Mouse (Mus musculus): Measurements from ENCODE around the gene Brpf3. TPM values are rescaled to one million over a fixed set of nuclear protein-coding genes. Genes with fewer than 3 reads are reported as not detected.

Brpf3 gene
- total and polyA plus RNA-seq, 3 experiments = 0.40 to 12.1 (median 1.5) TPM

DNA sequence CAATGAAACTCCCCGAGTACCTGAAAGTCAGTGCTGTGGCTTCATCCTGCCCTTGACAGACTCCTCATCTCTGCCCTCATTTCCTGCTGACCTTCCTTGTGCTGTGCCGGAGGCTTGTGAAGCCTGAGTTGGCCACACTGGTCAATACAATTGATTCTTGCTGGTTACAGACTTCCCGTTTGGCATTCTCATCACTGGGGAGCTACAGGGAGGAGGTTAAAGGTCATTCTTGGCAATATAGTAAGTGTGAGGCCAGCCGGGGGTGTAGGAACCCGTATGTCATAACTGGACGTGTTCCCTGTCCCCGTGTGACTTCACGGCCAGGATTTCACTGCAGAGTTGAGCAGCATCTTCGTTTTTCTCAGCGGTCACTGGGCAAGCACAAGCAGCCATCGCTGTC is 70.9 kb downstream of the Brpf3 start:
- dilution Hi-C loops (cut with MboI; ENCODE audit: extremely low pct_ligation_motif_present, extremely low pct_unique_long_range_greater_than_20kb, low sequenced_read_pairs) = no loop called here
- H3K79me2 ChIP-seq (replicated peaks; ENCODE audit: control insufficient read depth, extremely low read depth, insufficient read depth, poor library complexity, severe bottlenecking) = no peaks in the 10 kb centered on the region
- peaks cover 4% of the 10 kb centered on the region for H3K9me3 ChIP-seq (replicated peaks; ENCODE audit: low read length)
- H3K9ac ChIP-seq (ENCODE audit: insufficient read depth, low read depth) = no peak overlapping the region
- peaks cover 18% of the 10 kb centered on the region for H3K27me3 ChIP-seq (replicated peaks)
- TF ChIP-seq TCF12 (IDR thresholded peaks at IDR 0.05; ENCODE audit: low read depth, low read length) = no peak
- TF ChIP-seq SMC3 (IDR thresholded peaks at IDR 0.05; ENCODE audit: low read depth, low read length) = no peak
- no peak for TF ChIP-seq CTCF (conservative IDR thresholded peaks at IDR 0.05 in 1 of 2, IDR thresholded peaks at IDR 0.05 in 1 of 2; ENCODE audit: low read depth in 2 of 2, low read length in 2 of 2)
- TF ChIP-seq CHD2 (IDR thresholded peaks at IDR 0.05; ENCODE audit: low read length) = no peak
- TF ChIP-seq ZNF384 (IDR thresholded peaks at IDR 0.05; ENCODE audit: low read depth, low read length) = no peak
- no peak for TF ChIP-seq MEF2A (IDR thresholded peaks at IDR 0.05; ENCODE audit: borderline replicate concordance, low read depth, low read length)
- no peak for TF ChIP-seq E2F4 (IDR thresholded peaks at IDR 0.05; ENCODE audit: insufficient replicate concordance, low read depth, low read length)
- TF ChIP-seq MAFK (IDR thresholded peaks at IDR 0.05; ENCODE audit: insufficient replicate concordance, low read length) = no peak
- TF ChIP-seq MAZ (IDR thresholded peaks at IDR 0.05; ENCODE audit: low read depth, low read length) = no peak
- no peak for TF ChIP-seq SIN3A (IDR thresholded peaks at IDR 0.05; ENCODE audit: low read length)
- TF ChIP-seq USF1 (IDR thresholded peaks at IDR 0.05; ENCODE audit: low read depth, low read length) = no peak
- TF ChIP-seq CHD1 (IDR thresholded peaks at IDR 0.05; ENCODE audit: low read depth, low read length) = no peak
- TF ChIP-seq MYC (IDR thresholded peaks at IDR 0.05; ENCODE audit: low read depth, low read length) = no peak
- no peak for TF ChIP-seq ZMIZ1 (IDR thresholded peaks at IDR 0.05; ENCODE audit: low read depth, low read length)
- TF ChIP-seq POLR2A (IDR thresholded peaks at IDR 0.05; ENCODE audit: low read depth, low read length) = no peak
- no peak for TF ChIP-seq POLR2AphosphoS2 (IDR thresholded peaks at IDR 0.05; ENCODE audit: low read depth, low read length)
- TF ChIP-seq IRF4 (IDR thresholded peaks at IDR 0.05; ENCODE audit: low read depth, low read length) = no peak
- TF ChIP-seq USF2 (conservative IDR thresholded peaks at IDR 0.05; ENCODE audit: low read depth, low read length) = no peak
- no peak for TF ChIP-seq PAX5 (IDR thresholded peaks at IDR 0.05; ENCODE audit: low read length)
- TF ChIP-seq UBTF (IDR thresholded peaks at IDR 0.05; ENCODE audit: low read depth, low read length) = no peak
- in situ Hi-C loops (cut with MboI; ENCODE audit: low pct_ligation_motif_present, low pct_unique_long_range_greater_than_20kb, low sequenced_read_pairs) = loop anchor here (10.0 kb wide), 1 partner anchor 97 kb away; no protein-coding TSS in a partner anchor
- peaks cover 0 to 6% of the 10 kb centered on the region in 2 experiments; a peak in 1 of 4 replicates for H3K4me1 ChIP-seq (ENCODE audit: control insufficient read depth in 1 of 2, insufficient read depth in 2 of 2)
- H3K27ac ChIP-seq (ENCODE audit: insufficient read depth, low read depth) = no peak overlapping the region
- no peak for DNase-seq (ENCODE audit: extremely low read depth)
- H3K36me3 ChIP-seq (replicated peaks in 1 of 2; ENCODE audit: control insufficient read depth in 1 of 2, insufficient read depth in 1 of 2, low read length in 1 of 2) = no peaks in the 10 kb centered on the region
- H3K4me2 ChIP-seq (ENCODE audit: insufficient read depth, low read depth, poor library complexity, severe bottlenecking) = no peak overlapping the region
- no peak overlapping the region for H3K4me3 ChIP-seq (replicated peaks in 1 of 3; ENCODE audit: low read depth in 2 of 3, low read length in 2 of 3, poor library complexity in 1 of 3)

DNA sequence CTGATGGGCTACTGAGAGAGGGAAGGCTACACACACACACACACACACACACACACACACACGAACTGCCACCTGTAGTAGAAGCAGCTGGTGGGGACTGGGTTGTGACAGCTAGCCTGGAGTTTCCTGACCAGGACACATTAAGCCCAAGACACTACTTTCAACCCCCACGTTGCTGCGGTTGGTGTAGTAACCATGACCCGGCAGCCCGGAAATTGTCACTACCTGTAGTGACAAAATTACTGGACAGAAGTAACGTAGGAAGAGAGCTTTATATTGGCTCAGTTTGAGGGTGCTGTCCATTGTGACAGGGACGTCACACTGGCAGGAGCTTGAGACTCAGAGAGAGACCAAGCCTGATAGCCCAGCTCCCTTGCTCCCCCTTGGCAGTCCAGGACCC is 71.4 kb downstream of the Brpf3 start:
- Histone ChIP-seq H3K79me2 (replicated peaks; ENCODE audit: control insufficient read depth, extremely low read depth, insufficient read depth, poor library complexity, severe bottlenecking) (no peaks in the 10 kb centered on the region), H3K4me1 (ENCODE audit: control insufficient read depth in 1 of 2, insufficient read depth in 2 of 2) (peaks cover 0 to 6% of the 10 kb centered on the region in 2 experiments; a peak in 1 of 4 replicates), H3K36me3 (replicated peaks in 1 of 2; ENCODE audit: control insufficient read depth in 1 of 2, insufficient read depth in 1 of 2, low read length in 1 of 2) (no peaks in the 10 kb centered on the region), H3K27ac (ENCODE audit: insufficient read depth, low read depth) (no peak overlapping the region), H3K4me2 (ENCODE audit: insufficient read depth, low read depth, poor library complexity, severe bottlenecking) (no peak overlapping the region), H3K9me3 (replicated peaks; ENCODE audit: low read length) (peaks cover 4% of the 10 kb centered on the region), H3K27me3 (replicated peaks) (peaks cover 18% of the 10 kb centered on the region), H3K9ac (ENCODE audit: insufficient read depth, low read depth) (no peak overlapping the region), H3K4me3 (replicated peaks in 1 of 3; ENCODE audit: low read depth in 2 of 3, low read length in 2 of 3, poor library complexity in 1 of 3) (no peak overlapping the region)
- dilution Hi-C loops (cut with MboI; ENCODE audit: extremely low pct_ligation_motif_present, extremely low pct_unique_long_range_greater_than_20kb, low sequenced_read_pairs) (no loop called here), in situ Hi-C loops (cut with MboI; ENCODE audit: low pct_ligation_motif_present, low pct_unique_long_range_greater_than_20kb, low sequenced_read_pairs) (loop anchor here (10.0 kb wide), 1 partner anchor 98 kb away; no protein-coding TSS in a partner anchor)
- TF ChIP-seq SIN3A (IDR thresholded peaks at IDR 0.05; ENCODE audit: low read length) = no peak
- no peak for TF ChIP-seq POLR2AphosphoS2 (IDR thresholded peaks at IDR 0.05; ENCODE audit: low read depth, low read length)
- TF ChIP-seq RCOR1 (conservative IDR thresholded peaks at IDR 0.05; ENCODE audit: low read depth, low read length) = no peak
- no peak for TF ChIP-seq NELFE (IDR thresholded peaks at IDR 0.05; ENCODE audit: low read depth, low read length)
- no peak for TF ChIP-seq JUN (IDR thresholded peaks at IDR 0.05; ENCODE audit: insufficient read depth, low read depth, low read length)
- no peak for TF ChIP-seq GABPA (IDR thresholded peaks at IDR 0.05; ENCODE audit: insufficient replicate concordance, low read depth, low read length)
- no peak for TF ChIP-seq USF1 (IDR thresholded peaks at IDR 0.05; ENCODE audit: low read depth, low read length)
- no peak for TF ChIP-seq ZMIZ1 (IDR thresholded peaks at IDR 0.05; ENCODE audit: low read depth, low read length)
- TF ChIP-seq ZNF384 (IDR thresholded peaks at IDR 0.05; ENCODE audit: low read depth, low read length) = no peak
- no peak for TF ChIP-seq PAX5 (IDR thresholded peaks at IDR 0.05; ENCODE audit: low read length)
- TF ChIP-seq CHD2 (IDR thresholded peaks at IDR 0.05; ENCODE audit: low read length) = no peak
- no peak for TF ChIP-seq EP300 (IDR thresholded peaks at IDR 0.05; ENCODE audit: low read length)
- TF ChIP-seq ELF1 (IDR thresholded peaks at IDR 0.05; ENCODE audit: low read depth, low read length) = no peak
- no peak for TF ChIP-seq IRF4 (IDR thresholded peaks at IDR 0.05; ENCODE audit: low read depth, low read length)
- TF ChIP-seq MAZ (IDR thresholded peaks at IDR 0.05; ENCODE audit: low read depth, low read length) = no peak
- TF ChIP-seq JUND (conservative IDR thresholded peaks at IDR 0.05; ENCODE audit: low read depth, low read length) = no peak
- no peak for TF ChIP-seq MAFK (IDR thresholded peaks at IDR 0.05; ENCODE audit: insufficient replicate concordance, low read length)
- TF ChIP-seq SMC3 (IDR thresholded peaks at IDR 0.05; ENCODE audit: low read depth, low read length) = no peak
- no peak for TF ChIP-seq CTCF (conservative IDR thresholded peaks at IDR 0.05 in 1 of 2, IDR thresholded peaks at IDR 0.05 in 1 of 2; ENCODE audit: low read depth in 2 of 2, low read length in 2 of 2)
- no peak for TF ChIP-seq ETS1 (conservative IDR thresholded peaks at IDR 0.05; ENCODE audit: low read depth, low read length)
- no peak for DNase-seq (ENCODE audit: extremely low read depth)
